Mouse (Mus musculus) thymus, adult 2 months (tissue): ENCODE measurements at regions not wholly inside any gene's neighbourhood (a gene's known extent, or its start where the extent isn't known, plus 50 kb on each side); places are given as distances from the start of the nearest gene placed in this dataset.

Experiments used
- CTCF ChIP-seq: fragments of 200-500 bp; IDR thresholded peaks from 2 replicates; pipeline ENCODE4 v1.5.1; 2012; ENCODE audit warnings: mild to moderate bottlenecking, control low read depth, low read length, moderate library complexity, borderline replicate concordance; ENCODE audit not compliant: control insufficient read depth, poor library complexity, insufficient read depth; ENCODE audit errors: extremely low read depth
- POLR2A ChIP-seq: fragments of 200-500 bp; IDR thresholded peaks from 2 replicates; pipeline ENCODE4 v1.6.1; 2012; ENCODE audit warnings: mild to moderate bottlenecking, low read length, control low read depth, moderate library complexity; ENCODE audit not compliant: control insufficient read depth, poor library complexity, insufficient read depth; ENCODE audit errors: extremely low read depth

- no peak for TF ChIP-seq CTCF
- no peak for TF ChIP-seq POLR2A
Observed at GRCm38 (mm10) chr13:43919781-43920420, 135.3 kb downstream of the Cd83 start.
